Mouse (Mus musculus): ENCODE measurements at regions not wholly inside any gene's neighbourhood (a gene's known extent, or its start where the extent isn't known, plus 50 kb on each side); places are given as distances from the start of the nearest gene placed in this dataset.
A peak's percentile ranks its signal among the peaks of the same experiment; 100 is the strongest.

DNA sequence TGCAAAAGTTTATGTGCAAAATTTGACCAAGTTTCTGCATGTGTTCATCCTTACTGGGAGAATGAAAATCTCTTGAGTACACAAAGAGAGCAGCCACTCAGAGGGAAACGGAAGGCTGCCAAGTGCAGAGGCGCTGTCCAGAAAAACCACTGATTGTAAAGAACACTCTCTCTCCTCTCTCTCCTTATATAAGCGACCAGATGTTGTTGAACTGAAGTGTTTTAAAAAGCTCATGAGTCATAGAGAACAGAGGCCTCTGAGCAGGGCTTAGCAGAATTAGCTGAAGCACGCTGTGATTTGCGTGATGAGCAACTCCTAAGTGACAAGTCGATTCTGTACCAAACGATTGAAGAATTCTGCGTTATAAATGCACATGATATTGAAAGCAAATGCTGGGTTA, 68.5 kb upstream of the Arhgap21 start:
- H3K9ac ChIP-seq (replicated peaks) = no peak overlapping the region
- no peak overlapping the region for H3K4me2 ChIP-seq (replicated peaks)
- H3K27me3 ChIP-seq = no peaks in the 10 kb centered on the region
- H3K4me1 ChIP-seq = peaks cover 12% of the 10 kb centered on the region; the same call in 1 of the 2 replicates
- 57% methylated on average over 8 of the region's 8 CpGs for WGBS
- no peak overlapping the region for H3K4me3 ChIP-seq
- no peak overlapping the region for H3K27ac ChIP-seq (replicated peaks)
- no peaks in the 10 kb centered on the region for H3K36me3 ChIP-seq
- ATAC-seq (ENCODE audit: low FRiP score, low read depth) = 0 out of 2 replicates have a peak, but pooled peaks have one; percentile 48
- H3K9me3 ChIP-seq = no peaks in the 10 kb centered on the region

DNA sequence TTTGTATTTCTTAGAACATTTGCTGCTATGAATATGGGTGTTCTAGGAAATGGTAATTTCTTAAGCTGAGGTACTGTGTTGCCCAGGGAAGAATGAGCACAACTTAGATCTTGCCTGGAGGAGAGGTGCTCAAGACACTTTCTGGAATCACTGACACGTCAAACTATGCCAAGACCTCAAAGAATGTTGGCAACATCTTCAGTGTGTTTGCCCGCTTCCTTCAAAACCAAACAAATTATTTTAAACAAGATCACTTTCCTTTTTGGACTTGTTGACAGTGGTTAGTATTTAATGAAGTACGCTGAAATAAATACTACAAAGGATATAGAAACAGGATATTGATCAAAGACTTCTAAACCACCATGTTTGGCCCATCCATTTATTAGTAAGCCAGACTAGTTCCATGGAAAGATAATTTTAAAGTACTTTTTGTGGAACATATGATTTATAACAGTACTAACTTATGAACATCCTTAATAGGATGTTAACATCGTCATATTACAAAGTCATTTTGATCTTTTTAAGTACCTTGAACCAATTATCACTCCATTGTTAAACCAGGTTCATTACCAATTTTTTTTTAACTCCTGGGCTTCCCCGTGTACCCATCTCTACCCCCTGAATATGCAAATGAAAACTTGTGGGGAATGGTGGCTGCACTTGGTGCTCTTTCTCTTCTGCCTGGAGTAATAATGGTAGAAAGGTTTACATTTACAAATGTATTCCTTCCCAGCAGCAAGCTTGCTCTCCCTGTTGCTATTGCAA, 67.4 kb upstream of the Arhgap21 start:
- Histone ChIP-seq H3K36me3 (no peaks in the 10 kb centered on the region), H3K27ac (replicated peaks) (no peak overlapping the region), H3K9me3 (no peaks in the 10 kb centered on the region), H3K27me3 (no peaks in the 10 kb centered on the region), H3K4me3 (no peak overlapping the region), H3K4me1 (peaks cover 12% of the 10 kb centered on the region; the same call in 1 of the 2 replicates), H3K4me2 (replicated peaks) (no peak overlapping the region), H3K9ac (replicated peaks) (no peak overlapping the region)
- ATAC-seq (ENCODE audit: low FRiP score, low read depth) = no peak
- 82% methylated on average over 5 of the region's 5 CpGs for WGBS

DNA sequence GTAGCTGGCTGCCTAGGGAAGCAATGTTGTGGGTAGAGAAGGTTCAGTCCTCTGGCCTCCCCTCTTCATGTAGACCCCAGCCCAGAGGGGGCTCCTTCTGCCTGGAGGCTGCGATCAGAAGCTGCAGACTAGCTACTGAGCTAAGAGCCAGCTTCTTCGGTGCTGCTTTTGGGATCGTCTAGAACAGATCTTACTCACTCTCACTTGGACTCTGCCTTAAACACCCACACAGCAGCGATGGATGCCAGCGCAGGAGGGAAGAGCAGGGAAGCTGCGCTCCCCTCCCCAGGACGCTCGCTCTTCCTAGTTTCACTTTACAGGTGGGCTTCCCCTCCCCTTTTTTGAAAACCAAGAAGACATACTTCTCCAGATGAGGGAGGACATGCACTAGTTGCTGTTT, 66.0 kb upstream of the Arhgap21 start:
- Histone ChIP-seq H3K4me2 (replicated peaks) (no peak overlapping the region), H3K27ac (replicated peaks) (no peak overlapping the region), H3K4me3 (no peak overlapping the region), H3K9ac (replicated peaks) (no peak overlapping the region), H3K4me1 (peaks cover 12% of the 10 kb centered on the region; the same call in 1 of the 2 replicates), H3K27me3 (no peaks in the 10 kb centered on the region), H3K36me3 (no peaks in the 10 kb centered on the region), H3K9me3 (no peaks in the 10 kb centered on the region)
- WGBS = 49% methylated on average over 8 of the region's 8 CpGs
- no peak for ATAC-seq (ENCODE audit: low FRiP score, low read depth)

DNA sequence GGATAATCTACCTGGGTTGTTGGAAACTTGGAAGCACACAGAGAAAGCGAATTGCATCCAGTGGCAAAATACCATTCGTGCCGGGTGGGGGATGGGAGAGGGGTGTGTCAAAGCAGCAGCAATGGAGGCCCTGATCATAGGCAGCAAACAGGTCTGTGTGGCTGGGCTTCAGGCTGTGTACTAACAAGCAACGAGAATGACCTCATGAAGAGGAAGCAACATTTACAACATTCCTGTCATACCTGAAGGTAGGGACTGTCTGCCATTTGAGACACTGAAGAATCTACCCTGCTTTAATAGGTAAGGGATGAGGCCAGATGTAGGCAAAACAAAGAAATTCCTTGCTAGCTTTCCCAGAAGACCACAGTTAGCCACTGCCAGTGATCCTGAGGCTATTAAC, 62.0 kb upstream of the Arhgap21 start:
- Histone ChIP-seq H3K4me1 (peaks cover 2% of the 10 kb centered on the region; the same call in 1 of the 2 replicates), H3K36me3 (no peaks in the 10 kb centered on the region), H3K27ac (replicated peaks) (no peak overlapping the region), H3K4me3 (no peak overlapping the region), H3K9me3 (no peaks in the 10 kb centered on the region), H3K9ac (replicated peaks) (no peak overlapping the region), H3K4me2 (replicated peaks) (no peak overlapping the region), H3K27me3 (no peaks in the 10 kb centered on the region)
- no peak for ATAC-seq (ENCODE audit: low FRiP score, low read depth)
- WGBS = 63% methylated on average over 4 of the region's 4 CpGs

DNA sequence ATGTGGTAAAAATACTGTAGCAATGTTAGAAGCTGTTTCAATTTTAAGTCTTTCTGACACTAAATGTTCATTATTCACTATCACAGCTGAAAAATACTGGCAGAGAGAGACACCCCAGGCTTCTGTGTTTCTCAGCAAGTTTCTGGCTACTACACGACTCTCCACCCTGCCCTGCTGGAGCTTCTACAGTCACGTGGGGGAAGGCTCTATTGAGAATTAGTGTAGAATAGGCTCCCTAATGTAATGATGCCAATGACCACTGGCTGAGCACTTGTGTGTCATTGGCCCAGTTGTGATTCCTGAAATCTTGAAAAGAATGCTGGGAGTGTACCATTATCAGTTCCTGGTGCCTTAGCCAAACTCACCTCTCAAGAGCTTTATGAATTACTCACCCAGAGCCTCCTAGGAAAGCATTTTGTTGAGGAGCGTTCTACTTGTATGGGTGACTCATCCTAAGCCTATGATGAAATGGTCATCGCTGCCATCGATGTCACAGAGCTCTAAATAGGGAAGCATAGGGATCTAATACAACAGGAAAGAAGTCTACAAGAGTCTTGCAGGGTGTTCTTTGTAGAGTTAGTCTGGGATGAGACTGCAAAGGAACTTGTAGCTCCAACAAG, 60.8 kb upstream of the Arhgap21 start:
- WGBS = 85% methylated on average over 5 of the region's 5 CpGs
- Histone ChIP-seq H3K27me3 (no peaks in the 10 kb centered on the region), H3K4me3 (no peak overlapping the region), H3K9me3 (no peaks in the 10 kb centered on the region), H3K4me2 (replicated peaks) (no peak overlapping the region), H3K36me3 (no peaks in the 10 kb centered on the region), H3K27ac (replicated peaks) (no peak overlapping the region), H3K9ac (replicated peaks) (no peak overlapping the region), H3K4me1 (peaks cover 2% of the 10 kb centered on the region; the same call in 1 of the 2 replicates)
- ATAC-seq (ENCODE audit: low FRiP score, low read depth) = no peak

DNA sequence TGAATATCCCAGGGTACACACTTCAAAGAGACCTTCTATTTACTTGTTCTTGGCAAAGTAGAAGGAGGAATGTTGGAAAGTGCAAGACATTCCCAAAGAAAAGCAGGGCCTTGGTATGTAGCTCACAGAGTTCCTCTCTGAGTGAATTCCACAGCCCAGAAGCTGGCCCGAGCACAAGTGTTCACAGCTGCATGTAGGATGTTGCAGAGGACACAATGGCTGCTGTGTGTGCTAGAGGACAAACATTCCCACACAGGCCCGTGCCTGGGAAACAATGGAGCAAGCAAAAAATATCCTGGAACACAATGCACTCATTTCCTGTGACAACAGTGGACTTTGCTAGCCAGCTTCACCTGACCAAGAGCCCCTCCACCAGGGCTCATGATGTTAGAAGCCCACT, 59.9 kb upstream of the Arhgap21 start:
- Histone ChIP-seq H3K9me3 (no peaks in the 10 kb centered on the region), H3K27me3 (no peaks in the 10 kb centered on the region), H3K27ac (replicated peaks) (no peak overlapping the region), H3K9ac (replicated peaks) (no peak overlapping the region), H3K4me3 (no peak overlapping the region), H3K4me1 (peaks cover 2% of the 10 kb centered on the region; the same call in 1 of the 2 replicates), H3K36me3 (no peaks in the 10 kb centered on the region), H3K4me2 (replicated peaks) (no peak overlapping the region)
- ATAC-seq (ENCODE audit: low FRiP score, low read depth) = no peak
- WGBS = 47% methylated on average over 2 of the region's 2 CpGs

DNA sequence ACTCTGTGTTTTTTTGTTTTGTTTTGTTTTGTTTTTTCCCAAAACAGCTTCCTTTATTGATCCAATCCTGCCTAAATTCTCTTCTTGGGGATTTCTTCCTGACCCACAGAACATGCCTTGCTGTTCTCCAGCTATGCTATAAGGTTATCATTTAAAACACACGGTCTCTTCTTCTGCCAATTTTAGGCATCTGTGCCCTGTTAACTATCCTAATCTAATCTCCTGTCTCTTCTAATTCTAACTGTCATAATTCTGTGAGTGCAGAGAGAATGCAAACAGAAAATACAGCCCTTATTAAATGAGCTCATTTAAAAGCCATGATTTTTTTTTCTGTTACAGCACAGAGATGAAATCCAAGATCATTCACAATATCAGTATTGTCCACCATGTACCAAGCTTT, 49.9 kb upstream of the Arhgap21 start:
- Histone ChIP-seq H3K4me2 (replicated peaks) (no peak overlapping the region), H3K27me3 (no peaks in the 10 kb centered on the region), H3K27ac (replicated peaks) (no peak overlapping the region), H3K36me3 (no peaks in the 10 kb centered on the region), H3K9ac (replicated peaks) (no peak overlapping the region), H3K4me3 (no peak overlapping the region), H3K9me3 (no peaks in the 10 kb centered on the region), H3K4me1 (no peaks in the 10 kb centered on the region)
- ATAC-seq (ENCODE audit: low FRiP score, low read depth) = no peak
- WGBS = 91% methylated on average over 1 of the region's 1 CpGs

Measured in midbrain, embryonic 12.5 days (tissue).